Mouse (Mus musculus) intestine, embryonic 15.5 days (tissue): ENCODE results near the gene Sorcs3. TPM values are rescaled to one million over a fixed set of nuclear protein-coding genes. Genes with fewer than 3 reads are reported as not detected.
A peak's percentile ranks its signal among the peaks of the same experiment; 100 is the strongest.

Source experiments
- ATAC-seq: fragments of 200-750 bp; cut with Nextera tagmentation; 2 replicates; pipeline ENCODE4 v1.8.0; 2017; ENCODE audit warnings: moderate TSS enrichment, moderate library complexity
- H3K27ac ChIP-seq: fragments of 300-500 bp; sonication (generic); 2 replicates; pipeline ENCODE4 v1.5.1; 2015; ENCODE audit warnings: mild to moderate bottlenecking, inconsistent platforms
- H3K27me3 ChIP-seq: fragments of 300-500 bp; sonication (generic); replicated peaks from 2 replicates; pipeline ENCODE4 v1.6.1; 2015; ENCODE audit warnings: inconsistent platforms
- H3K36me3 ChIP-seq: fragments of 300-500 bp; sonication (generic); 2 replicates; pipeline ENCODE4 v1.6.1; 2015; ENCODE audit warnings: inconsistent platforms
- H3K4me1 ChIP-seq: fragments of 300-500 bp; sonication (generic); replicated peaks from 2 replicates; pipeline ENCODE4 v1.6.1; 2015; ENCODE audit warnings: inconsistent platforms
- H3K4me2 ChIP-seq: fragments of 300-500 bp; sonication (generic); replicated peaks from 2 replicates; pipeline ENCODE4 v1.6.1; 2015; ENCODE audit warnings: mild to moderate bottlenecking, inconsistent platforms
- H3K4me3 ChIP-seq: fragments of 300-500 bp; sonication (generic); replicated peaks from 2 replicates; pipeline ENCODE4 v1.5.1; 2015; ENCODE audit warnings: inconsistent platforms
- H3K9ac ChIP-seq: fragments of 300-500 bp; sonication (generic); 2 replicates; pipeline ENCODE4 v1.6.1; 2015; ENCODE audit warnings: inconsistent platforms
- H3K9me3 ChIP-seq: fragments of 300-500 bp; sonication (generic); 2 replicates; pipeline ENCODE4 v1.6.1; 2016; ENCODE audit warnings: inconsistent platforms
- WGBS: fragments of 180-500 bp; shearing (Covaris S2); methylation state at CpG from one replicate; pipeline ENCODE4 v1.1.7; 2015; 5-methylcytosine and 5-hydroxymethylcytosine counted together
- polyA plus RNA-seq: library from polyadenylated mRNA; unstranded; fragments of >200 nt; fragmentation: Nextera tagmentation; extraction: Ambion mirVana; gene quantifications from 2 replicates; pipeline ENCODE4 v1.2.1, GENCODE M21; 2015

Sorcs3 gene
- polyA plus RNA-seq, 1 experiment from 2014 or later, result 0.89 TPM

DNA sequence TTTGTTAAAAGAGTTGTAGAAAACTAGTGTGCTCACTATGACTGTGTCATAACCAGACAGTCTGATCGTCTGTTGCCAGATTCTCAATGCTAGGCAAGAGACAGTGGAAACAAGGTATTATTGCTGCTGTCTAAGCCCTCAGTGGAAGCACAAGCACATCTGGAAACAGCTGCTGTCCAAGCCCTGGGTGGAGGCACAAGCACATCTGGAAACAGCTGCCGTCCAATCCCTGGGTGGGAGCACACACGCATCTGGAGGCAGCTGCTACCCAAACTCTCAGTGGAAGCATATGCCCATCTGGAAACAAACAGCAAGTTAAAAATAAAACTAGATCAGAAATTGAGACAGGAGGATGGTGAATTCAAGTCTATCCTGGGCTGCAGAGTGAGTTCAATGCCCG, 136.9 kb downstream of the Sorcs3 start:
- Histone ChIP-seq H3K4me3 (no peak overlapping the region), H3K4me1 (no peaks in the 10 kb centered on the region), H3K9ac (no peak overlapping the region), H3K36me3 (no peaks in the 10 kb centered on the region), H3K27ac (no peak overlapping the region), H3K4me2 (no peak overlapping the region), H3K27me3 (no peaks in the 10 kb centered on the region), H3K9me3 (no peaks in the 10 kb centered on the region)
- ATAC-seq, result 0 out of 2 replicates have a peak, but pooled peaks have one; percentile 41
- WGBS, result 50% methylated on average over 4 of the region's 4 CpGs

DNA sequence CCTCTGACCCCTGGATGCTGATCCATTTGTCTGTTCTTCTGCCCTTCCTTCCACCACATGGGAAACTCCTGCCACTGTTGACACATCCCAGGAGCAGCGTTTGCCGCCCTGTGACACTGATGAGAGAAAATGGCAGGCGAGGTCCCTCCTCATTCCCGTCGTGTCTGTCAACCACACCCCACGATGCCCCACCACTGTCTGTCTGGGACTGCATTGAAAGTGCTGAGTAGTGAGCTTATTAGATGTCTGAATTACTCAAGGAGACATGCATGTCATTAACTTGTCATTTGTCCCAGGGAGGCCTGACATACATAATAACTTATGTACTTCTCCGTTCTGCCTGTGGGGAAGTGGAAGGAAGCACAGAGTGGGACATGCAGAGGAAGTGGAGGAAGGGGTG, 137.6 kb downstream of the Sorcs3 start:
- Histone ChIP-seq H3K4me3 (no peak overlapping the region), H3K27ac (no peak overlapping the region), H3K9ac (no peak overlapping the region), H3K9me3 (no peaks in the 10 kb centered on the region), H3K4me2 (no peak overlapping the region), H3K36me3 (no peaks in the 10 kb centered on the region), H3K27me3 (no peaks in the 10 kb centered on the region), H3K4me1 (no peaks in the 10 kb centered on the region)
- ATAC-seq, result no peak
- WGBS, result 50% methylated on average over 7 of the region's 7 CpGs

DNA sequence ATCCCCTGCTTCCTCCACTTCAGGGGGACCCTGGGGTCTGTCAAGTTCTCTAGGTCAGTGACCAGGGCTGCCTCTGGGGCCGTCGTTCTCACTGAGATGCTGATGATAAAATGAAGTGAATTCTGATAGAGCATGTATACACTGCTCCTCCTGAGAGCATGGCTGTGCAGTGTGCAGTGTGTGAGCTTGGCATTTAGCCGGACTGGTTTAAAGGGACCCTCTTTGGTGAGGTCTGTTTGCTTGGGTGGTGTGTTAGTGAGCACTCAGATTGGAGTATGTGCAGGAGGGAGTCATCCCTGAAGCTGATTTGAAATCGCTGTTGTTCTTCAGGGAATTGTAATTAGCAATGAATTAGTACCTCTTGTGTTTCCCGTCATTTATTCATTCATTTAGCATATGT, 141.3 kb downstream of the Sorcs3 start:
- no peak overlapping the region for H3K9ac ChIP-seq
- H3K4me3 ChIP-seq, result no peak overlapping the region
- no peaks in the 10 kb centered on the region for H3K4me1 ChIP-seq
- H3K27me3 ChIP-seq, result no peaks in the 10 kb centered on the region
- no peaks in the 10 kb centered on the region for H3K36me3 ChIP-seq
- H3K27ac ChIP-seq, result no peak overlapping the region
- ATAC-seq, result no peak
- H3K4me2 ChIP-seq, result no peak overlapping the region
- no peaks in the 10 kb centered on the region for H3K9me3 ChIP-seq
- 74% methylated on average over 5 of the region's 5 CpGs for WGBS

GRCm38 (mm10) chr19:48356806-48357205, 151.0 kb downstream of the Sorcs3 start:
- 46% methylated on average over 2 of the region's 2 CpGs for WGBS

DNA sequence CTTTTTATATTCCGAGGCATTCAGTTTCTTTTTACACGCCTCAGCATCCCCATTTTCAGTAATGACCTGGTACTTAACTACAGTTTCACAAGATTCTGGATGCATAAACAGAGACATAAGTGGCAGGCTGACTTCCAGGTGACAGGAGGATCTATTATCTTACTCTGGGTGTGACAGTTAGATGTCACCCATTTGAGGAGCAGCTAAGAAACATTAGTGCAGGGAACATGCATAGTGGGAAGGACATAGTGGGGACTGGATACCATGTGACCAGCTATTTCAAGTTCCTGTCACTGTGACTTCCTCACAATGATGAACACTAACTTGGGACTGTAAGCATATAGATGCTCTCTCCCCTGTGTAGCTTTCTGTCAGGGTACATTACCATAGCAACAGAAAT, 156.3 kb downstream of the Sorcs3 start:
- Histone ChIP-seq H3K36me3 (no peaks in the 10 kb centered on the region), H3K4me3 (no peak overlapping the region), H3K4me2 (no peak overlapping the region), H3K9ac (no peak overlapping the region), H3K27ac (no peak overlapping the region), H3K4me1 (no peaks in the 10 kb centered on the region), H3K9me3 (no peaks in the 10 kb centered on the region), H3K27me3 (no peaks in the 10 kb centered on the region)
- ATAC-seq, result no peak
- 82% methylated on average over 2 of the region's 2 CpGs for WGBS

More at GRCm38 (mm10) chr19:48356806-48357205, 151.0 kb downstream of the Sorcs3 start:
- H3K9ac ChIP-seq, result no peak overlapping the region
- no peak overlapping the region for H3K4me3 ChIP-seq
- no peak for ATAC-seq
- H3K4me1 ChIP-seq, result no peaks in the 10 kb centered on the region
- H3K9me3 ChIP-seq, result no peaks in the 10 kb centered on the region
- H3K27ac ChIP-seq, result no peak overlapping the region
- H3K27me3 ChIP-seq, result no peaks in the 10 kb centered on the region
- H3K4me2 ChIP-seq, result no peak overlapping the region
- H3K36me3 ChIP-seq, result no peaks in the 10 kb centered on the region

- 52% methylated on average over 10 of the region's 10 CpGs for WGBS
- Histone ChIP-seq H3K9me3 (no peaks in the 10 kb centered on the region), H3K4me3 (no peak overlapping the region), H3K36me3 (no peaks in the 10 kb centered on the region), H3K27ac (no peak overlapping the region), H3K4me1 (no peaks in the 10 kb centered on the region), H3K27me3 (no peaks in the 10 kb centered on the region), H3K9ac (no peak overlapping the region), H3K4me2 (no peak overlapping the region)
- ATAC-seq, result no peak
Observed at GRCm38 (mm10) chr19:48368056-48368455, 162.2 kb downstream of the Sorcs3 start.

DNA sequence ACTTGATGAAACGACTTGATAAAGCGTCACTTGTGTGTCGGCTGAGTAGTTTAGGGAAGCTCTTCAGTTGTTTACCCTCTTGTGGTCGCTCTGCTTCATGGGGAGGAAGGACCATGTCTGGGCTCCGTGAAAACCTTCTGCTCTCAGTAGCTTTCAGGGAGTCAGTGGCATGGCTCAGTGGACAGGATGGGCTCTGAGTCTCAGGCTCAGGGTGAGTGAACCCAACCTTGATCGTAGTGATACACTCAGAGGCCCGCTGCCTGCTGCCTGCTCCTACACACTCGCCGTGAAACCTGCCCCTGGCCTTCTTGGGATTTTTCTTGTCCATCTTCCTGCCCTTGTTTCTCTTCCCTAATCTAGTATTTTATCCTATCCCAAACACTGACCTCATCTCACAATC, 166.0 kb downstream of the Sorcs3 start:
- 79% methylated on average over 9 of the region's 9 CpGs for WGBS
- Histone ChIP-seq H3K9ac (no peak overlapping the region), H3K36me3 (no peaks in the 10 kb centered on the region), H3K27ac (no peak overlapping the region), H3K4me2 (no peak overlapping the region), H3K4me3 (no peak overlapping the region), H3K27me3 (no peaks in the 10 kb centered on the region), H3K9me3 (no peaks in the 10 kb centered on the region), H3K4me1 (no peaks in the 10 kb centered on the region)
- ATAC-seq, result no peak

GRCm38 (mm10) chr19:48378006-48378540, 172.2 kb downstream of the Sorcs3 start:
- H3K27me3 ChIP-seq, result no peaks in the 10 kb centered on the region
- ATAC-seq, result no peak
- H3K9me3 ChIP-seq, result no peaks in the 10 kb centered on the region
- H3K36me3 ChIP-seq, result no peaks in the 10 kb centered on the region
- H3K4me2 ChIP-seq, result no peak overlapping the region
- H3K4me3 ChIP-seq, result no peak overlapping the region
- 80% methylated on average over 11 of the region's 11 CpGs for WGBS
- no peaks in the 10 kb centered on the region for H3K4me1 ChIP-seq
- H3K9ac ChIP-seq, result no peak overlapping the region
- H3K27ac ChIP-seq, result no peak overlapping the region

- ATAC-seq, result no peak
- no peaks in the 10 kb centered on the region for H3K4me1 ChIP-seq
- no peak overlapping the region for H3K9ac ChIP-seq
- H3K4me3 ChIP-seq, result no peak overlapping the region
- H3K36me3 ChIP-seq, result no peaks in the 10 kb centered on the region
- no peak overlapping the region for H3K27ac ChIP-seq
- no peak overlapping the region for H3K4me2 ChIP-seq
- H3K27me3 ChIP-seq, result no peaks in the 10 kb centered on the region
- WGBS, result 65% methylated on average over 1 of the region's 1 CpGs
- H3K9me3 ChIP-seq, result no peaks in the 10 kb centered on the region
Observed at GRCm38 (mm10) chr19:48391551-48391950, 185.7 kb downstream of the Sorcs3 start.

- Histone ChIP-seq H3K4me3 (no peak overlapping the region), H3K27me3 (no peaks in the 10 kb centered on the region), H3K36me3 (no peaks in the 10 kb centered on the region), H3K4me1 (no peaks in the 10 kb centered on the region), H3K27ac (no peak overlapping the region), H3K9ac (no peak overlapping the region), H3K9me3 (no peaks in the 10 kb centered on the region), H3K4me2 (no peak overlapping the region)
- ATAC-seq, result no peak
- 50% methylated on average over 7 of the region's 7 CpGs for WGBS
Observed at GRCm38 (mm10) chr19:48404774-48405495, 199.1 kb downstream of the Sorcs3 start.

DNA sequence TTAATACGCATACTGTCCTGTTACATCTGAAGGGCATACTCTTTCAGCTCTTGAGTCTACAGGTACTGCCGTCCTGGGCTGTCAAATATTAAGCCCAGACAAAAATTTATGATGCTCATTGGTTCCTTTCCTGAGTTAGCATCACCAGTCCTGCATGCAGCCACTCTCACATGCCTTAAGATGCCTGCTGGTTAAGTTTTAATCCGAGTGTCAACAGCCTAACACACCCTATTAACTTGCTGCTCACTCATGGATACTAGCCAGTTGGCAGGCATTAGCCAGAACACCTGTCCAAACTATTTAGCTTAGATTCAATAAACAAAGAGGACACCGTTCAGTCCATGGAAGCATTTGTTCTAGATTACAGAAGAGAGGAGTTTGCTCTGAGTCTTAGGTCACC, 202.4 kb downstream of the Sorcs3 start:
- no peak for ATAC-seq
- H3K4me3 ChIP-seq, result no peak overlapping the region

DNA sequence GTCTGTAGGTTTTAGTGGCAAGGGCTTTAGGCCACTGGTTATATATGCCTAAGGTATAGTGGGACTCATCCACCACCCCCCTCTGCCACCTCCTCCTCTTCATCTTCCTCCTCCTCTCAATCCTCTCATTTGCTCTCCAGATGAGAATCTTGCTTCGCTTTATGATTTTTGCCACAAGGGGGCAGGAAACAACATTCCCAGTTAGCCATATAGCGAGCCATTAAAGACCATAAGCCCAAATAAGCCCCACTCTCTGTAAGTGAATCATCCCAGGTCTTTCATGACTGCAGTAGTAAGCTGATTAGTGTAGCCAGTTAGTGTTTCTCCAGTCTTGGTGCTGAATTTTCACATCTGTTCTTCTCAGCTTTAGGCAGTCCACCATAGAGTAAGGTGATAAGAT, 205.5 kb downstream of the Sorcs3 start:
- Histone ChIP-seq H3K4me3 (no peak overlapping the region), H3K27me3 (no peaks in the 10 kb centered on the region), H3K4me1 (no peaks in the 10 kb centered on the region), H3K36me3 (no peaks in the 10 kb centered on the region), H3K9ac (no peak overlapping the region), H3K27ac (no peak overlapping the region), H3K4me2 (no peak overlapping the region), H3K9me3 (no peaks in the 10 kb centered on the region)
- WGBS, result 59% methylated on average over 2 of the region's 2 CpGs
- ATAC-seq, result no peak

More for the DNA sequence above, 202.4 kb downstream of the Sorcs3 start:
- WGBS, result 47% methylated on average over 4 of the region's 4 CpGs
- Histone ChIP-seq H3K4me1 (no peaks in the 10 kb centered on the region), H3K36me3 (no peaks in the 10 kb centered on the region), H3K9me3 (no peaks in the 10 kb centered on the region), H3K27ac (no peak overlapping the region), H3K4me2 (no peak overlapping the region), H3K9ac (no peak overlapping the region), H3K27me3 (no peaks in the 10 kb centered on the region)

DNA sequence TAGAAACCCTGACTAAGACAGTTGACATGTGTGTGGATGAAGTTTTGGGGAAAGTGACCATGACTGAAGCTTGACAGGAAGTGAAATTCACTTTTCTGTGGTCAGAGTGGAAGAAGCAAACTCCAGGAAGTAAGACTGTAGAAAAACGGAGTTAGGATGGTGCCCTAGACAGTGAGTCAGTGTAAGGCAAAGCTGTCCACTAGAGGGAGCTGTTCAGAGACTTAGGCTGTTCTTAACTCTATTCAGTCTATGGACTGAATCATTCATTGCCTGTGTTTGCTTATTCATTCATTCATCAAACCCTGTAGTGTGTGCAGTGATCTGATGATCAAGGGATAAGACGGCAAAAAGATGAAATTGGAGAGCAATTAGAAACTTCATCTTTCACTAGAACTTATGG, 208.0 kb downstream of the Sorcs3 start:
- 65% methylated on average over 2 of the region's 2 CpGs for WGBS
- Histone ChIP-seq H3K27me3 (no peaks in the 10 kb centered on the region), H3K4me3 (no peak overlapping the region), H3K9ac (no peak overlapping the region), H3K4me1 (no peaks in the 10 kb centered on the region), H3K27ac (no peak overlapping the region), H3K36me3 (no peaks in the 10 kb centered on the region), H3K9me3 (no peaks in the 10 kb centered on the region), H3K4me2 (no peak overlapping the region)
- ATAC-seq, result no peak
